Mouse (Mus musculus): ENCODE measurements at regions not wholly inside any gene's neighbourhood (a gene's known extent, or its start where the extent isn't known, plus 50 kb on each side); places are given as distances from the start of the nearest gene placed in this dataset.

- no peaks in the 10 kb centered on the region for H3K9me3 ChIP-seq
- ATAC-seq = no peak
- no peak overlapping the region for H3K4me2 ChIP-seq (replicated peaks)
- no peak overlapping the region for H3K27ac ChIP-seq
- no peaks in the 10 kb centered on the region for H3K4me1 ChIP-seq (replicated peaks)
- H3K9ac ChIP-seq = no peak overlapping the region
- WGBS = 52% methylated on average over 2 of the region's 2 CpGs
- no peaks in the 10 kb centered on the region; the same call in 1 of the 2 replicates for H3K27me3 ChIP-seq (replicated peaks)
- no peak overlapping the region for H3K4me3 ChIP-seq (replicated peaks)
- no peaks in the 10 kb centered on the region for H3K36me3 ChIP-seq
Measured at GRCm38 (mm10) chr2:33961566-33961965, 73.8 kb upstream of the Mvb12b start.

DNA sequence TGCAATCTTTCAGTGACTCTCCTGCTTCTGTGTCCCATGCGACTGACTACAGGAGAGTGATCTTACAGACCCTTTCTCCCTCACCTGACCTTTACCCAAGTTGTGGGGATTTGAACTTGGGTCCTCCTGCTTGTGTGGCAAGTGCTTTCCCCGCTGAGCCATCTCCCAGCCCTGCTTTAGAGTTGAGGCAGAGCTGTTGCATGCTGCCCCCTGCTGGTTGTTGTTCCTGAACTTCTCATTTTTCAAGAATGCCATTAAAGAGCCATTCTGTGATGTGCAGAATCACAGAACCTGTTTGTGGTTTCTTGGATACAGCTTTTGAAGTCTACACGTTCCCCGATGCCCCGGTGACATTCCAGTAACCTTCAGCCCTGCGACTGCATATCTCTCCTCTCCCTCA is 70.0 kb upstream of the Mvb12b start:
- WGBS = 62% methylated on average over 6 of the region's 6 CpGs
- no peak overlapping the region for H3K27ac ChIP-seq
- H3K4me2 ChIP-seq (replicated peaks) = no peak overlapping the region
- no peaks in the 10 kb centered on the region for H3K9me3 ChIP-seq
- no peaks in the 10 kb centered on the region for H3K36me3 ChIP-seq
- H3K9ac ChIP-seq = no peak overlapping the region
- ATAC-seq = no peak
- no peak overlapping the region for H3K4me3 ChIP-seq (replicated peaks)
- H3K27me3 ChIP-seq (replicated peaks) = no peaks in the 10 kb centered on the region
- no peaks in the 10 kb centered on the region for H3K4me1 ChIP-seq (replicated peaks)

- Histone ChIP-seq H3K27ac (no peak overlapping the region), H3K27me3 (replicated peaks) (no peaks in the 10 kb centered on the region), H3K4me1 (replicated peaks) (no peaks in the 10 kb centered on the region), H3K9ac (no peak overlapping the region), H3K36me3 (no peaks in the 10 kb centered on the region), H3K4me2 (replicated peaks) (no peak overlapping the region), H3K9me3 (no peaks in the 10 kb centered on the region), H3K4me3 (replicated peaks) (no peak overlapping the region)
- ATAC-seq = no peak
- WGBS = 91% methylated on average over 3 of the region's 3 CpGs
Measured at GRCm38 (mm10) chr2:33944301-33944700, 56.6 kb upstream of the Mvb12b start.

DNA sequence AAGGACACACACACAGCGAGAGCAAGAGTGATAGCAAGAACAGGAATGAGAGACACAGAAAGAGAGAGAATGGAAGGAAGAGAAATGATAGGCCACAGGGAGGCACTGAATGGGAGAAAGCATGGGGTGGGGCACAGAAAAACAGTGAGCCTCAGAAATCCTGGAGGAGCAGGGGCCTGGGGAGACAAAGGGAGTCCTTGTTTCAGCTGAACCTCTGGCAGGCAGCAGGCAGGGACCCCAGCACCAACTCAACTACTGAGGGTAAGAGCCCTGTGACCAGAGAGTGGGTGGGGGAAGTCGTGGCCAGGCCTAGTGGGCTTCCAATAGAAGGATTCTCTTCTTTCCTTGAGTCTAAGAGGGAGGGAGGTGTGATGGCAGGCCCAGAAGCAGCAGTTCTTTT is 54.3 kb upstream of the Mvb12b start:
- Histone ChIP-seq H3K4me1 (replicated peaks) (no peaks in the 10 kb centered on the region), H3K9ac (no peak overlapping the region), H3K4me2 (replicated peaks) (no peak overlapping the region), H3K27me3 (replicated peaks) (no peaks in the 10 kb centered on the region), H3K36me3 (no peaks in the 10 kb centered on the region), H3K27ac (no peak overlapping the region), H3K9me3 (no peaks in the 10 kb centered on the region), H3K4me3 (replicated peaks) (no peak overlapping the region)
- 54% methylated on average over 2 of the region's 2 CpGs for WGBS
- ATAC-seq = no peak

- H3K27ac ChIP-seq = no peak overlapping the region
- WGBS = 77% methylated on average over 11 of the region's 11 CpGs
- no peak overlapping the region for H3K4me2 ChIP-seq (replicated peaks)
- H3K27me3 ChIP-seq (replicated peaks) = no peaks in the 10 kb centered on the region
- H3K9me3 ChIP-seq = no peaks in the 10 kb centered on the region
- no peaks in the 10 kb centered on the region for H3K36me3 ChIP-seq
- H3K4me3 ChIP-seq (replicated peaks) = no peak overlapping the region
- H3K9ac ChIP-seq = no peak overlapping the region
- no peaks in the 10 kb centered on the region for H3K4me1 ChIP-seq (replicated peaks)
- ATAC-seq = no peak
Measured at GRCm38 (mm10) chr2:33941316-33941715, 53.6 kb upstream of the Mvb12b start.

GRCm38 (mm10) chr2:33939836-33940235 is 52.1 kb upstream of the Mvb12b start:
- Histone ChIP-seq H3K4me2 (replicated peaks) (no peak overlapping the region), H3K4me1 (replicated peaks) (no peaks in the 10 kb centered on the region), H3K4me3 (replicated peaks) (no peak overlapping the region), H3K9me3 (no peaks in the 10 kb centered on the region), H3K27ac (no peak overlapping the region), H3K27me3 (replicated peaks) (no peaks in the 10 kb centered on the region), H3K9ac (no peak overlapping the region), H3K36me3 (no peaks in the 10 kb centered on the region)
- no peak for ATAC-seq
- 81% methylated on average over 4 of the region's 4 CpGs for WGBS

Measured in intestine, embryonic 15.5 days (tissue).